Mouse (Mus musculus) lung, embryonic 16.5 days (tissue): ENCODE measurements around the gene Bbx. TPM values are rescaled to one million over a fixed set of nuclear protein-coding genes. Genes with fewer than 3 reads are reported as not detected.

Source experiments
- ATAC-seq: fragments of 200-750 bp; cut with Nextera tagmentation; 2 replicates; pipeline ENCODE4 v1.8.0; 2017; ENCODE audit warnings: low read depth, mild to moderate bottlenecking, moderate library complexity
- H3K27ac ChIP-seq: fragments of 300-500 bp; sonication (generic); 2 replicates; pipeline ENCODE4 v1.5.1; 2014; ENCODE audit warnings: mild to moderate bottlenecking, control low read depth, low read length
- H3K27me3 ChIP-seq: fragments of 300-500 bp; sonication (generic); 2 replicates; pipeline ENCODE4 v1.6.1; 2014; ENCODE audit warnings: low read depth, low read length, mixed read lengths; ENCODE audit not compliant: control insufficient read depth, insufficient read depth
- H3K36me3 ChIP-seq: fragments of 300-500 bp; sonication (generic); 2 replicates; pipeline ENCODE4 v1.6.1; 2014; ENCODE audit warnings: low read length; ENCODE audit not compliant: control insufficient read depth, insufficient read depth
- H3K4me1 ChIP-seq: fragments of 300-500 bp; sonication (generic); replicated peaks from 2 replicates; pipeline ENCODE4 v1.6.1; 2014; ENCODE audit warnings: low read length, mixed read lengths; ENCODE audit not compliant: control insufficient read depth, insufficient read depth
- H3K4me2 ChIP-seq: fragments of 300-500 bp; sonication (generic); 2 replicates; pipeline ENCODE4 v1.6.1; 2014; ENCODE audit warnings: low read depth, low read length, control low read depth
- H3K4me3 ChIP-seq: fragments of 300-500 bp; sonication (generic); 2 replicates; pipeline ENCODE4 v1.5.1; 2014; ENCODE audit warnings: mild to moderate bottlenecking, low read length, control low read depth
- H3K9ac ChIP-seq: fragments of 300-500 bp; sonication (generic); 2 replicates; pipeline ENCODE4 v1.6.1; 2014; ENCODE audit warnings: low read length, control low read depth
- H3K9me3 ChIP-seq: fragments of 300-500 bp; sonication (generic); 2 replicates; pipeline ENCODE4 v1.6.1; 2016; ENCODE audit warnings: low read length; ENCODE audit not compliant: control insufficient read depth
- WGBS: fragments of 180-500 bp; shearing (Covaris S2); extraction: QIAGEN DNeasy Blood & Tissue Kit; methylation state at CpG from one replicate; pipeline ENCODE4 v1.1.7; 2014; 5-methylcytosine and 5-hydroxymethylcytosine counted together
- polyA plus RNA-seq: library from polyadenylated mRNA; unstranded; fragments of >200 nt; fragmentation: Nextera tagmentation; extraction: Ambion mirVana; gene quantifications from 2 replicates; pipeline ENCODE4 v1.2.1, GENCODE M21; 2015

The Bbx gene
- polyA plus RNA-seq, 1 experiment from 2014 or later, result 43.1 TPM

GRCm38 (mm10) chr16:50289764-50290163 is 142.4 kb downstream of the Bbx start:
- Histone ChIP-seq H3K36me3 (no peaks in the 10 kb centered on the region), H3K4me2 (no peak overlapping the region), H3K4me3 (no peak overlapping the region), H3K9ac (no peak overlapping the region), H3K4me1 (no peaks in the 10 kb centered on the region), H3K27me3 (no peaks in the 10 kb centered on the region), H3K9me3 (no peaks in the 10 kb centered on the region), H3K27ac (no peak overlapping the region)
- ATAC-seq, result no peak
- WGBS, result 54% methylated on average over 5 of the region's 5 CpGs

GRCm38 (mm10) chr16:50272813-50273212 is 159.4 kb downstream of the Bbx start:
- H3K36me3 ChIP-seq, result peaks cover 2% of the 10 kb centered on the region; the same call in 1 of the 2 replicates
- no peaks in the 10 kb centered on the region for H3K4me1 ChIP-seq
- H3K4me2 ChIP-seq, result no peak overlapping the region
- H3K9me3 ChIP-seq, result no peaks in the 10 kb centered on the region
- no peak for ATAC-seq
- H3K9ac ChIP-seq, result no peak overlapping the region
- WGBS, result 75% methylated on average over 4 of the region's 4 CpGs
- H3K27me3 ChIP-seq, result no peaks in the 10 kb centered on the region
- no peak overlapping the region for H3K4me3 ChIP-seq
- H3K27ac ChIP-seq, result no peak overlapping the region

- Histone ChIP-seq H3K36me3 (peaks cover 4% of the 10 kb centered on the region; the same call in 1 of the 2 replicates), H3K27me3 (no peaks in the 10 kb centered on the region), H3K9ac (no peak overlapping the region), H3K4me1 (peaks cover 3% of the 10 kb centered on the region), H3K9me3 (no peaks in the 10 kb centered on the region), H3K4me3 (no peak overlapping the region), H3K27ac (no peak overlapping the region), H3K4me2 (no peak overlapping the region)
- ATAC-seq, result no peak
- WGBS, result 80% methylated on average over 4 of the region's 4 CpGs
These were observed 169.5 kb downstream of the Bbx start for GRCm38 (mm10) chr16:50262647-50263046.

GRCm38 (mm10) chr16:50262209-50262608 is 170.0 kb downstream of the Bbx start:
- no peak overlapping the region for H3K4me2 ChIP-seq
- no peaks in the 10 kb centered on the region for H3K27me3 ChIP-seq
- H3K27ac ChIP-seq, result peak overlapping the region; percentile 32; the same call in 1 of the 2 replicates
- peaks cover 3% of the 10 kb centered on the region for H3K4me1 ChIP-seq
- peak; percentile 60; the same call in 1 of the 2 replicates for ATAC-seq
- H3K9ac ChIP-seq, result no peak overlapping the region
- peaks cover 4% of the 10 kb centered on the region; the same call in 1 of the 2 replicates for H3K36me3 ChIP-seq
- WGBS, result 65% methylated on average over 9 of the region's 9 CpGs
- no peak overlapping the region for H3K4me3 ChIP-seq
- no peaks in the 10 kb centered on the region for H3K9me3 ChIP-seq

GRCm38 (mm10) chr16:50261741-50262140 is 170.4 kb downstream of the Bbx start:
- H3K9ac ChIP-seq, result no peak overlapping the region
- no peaks in the 10 kb centered on the region for H3K27me3 ChIP-seq
- no peak overlapping the region; the same call in 1 of the 2 replicates for H3K27ac ChIP-seq
- H3K4me1 ChIP-seq, result peaks cover 3% of the 10 kb centered on the region
- peaks cover 4% of the 10 kb centered on the region; the same call in 1 of the 2 replicates for H3K36me3 ChIP-seq
- no peak overlapping the region for H3K4me2 ChIP-seq
- peak; percentile 61; the same call in 1 of the 2 replicates for ATAC-seq
- H3K9me3 ChIP-seq, result no peaks in the 10 kb centered on the region
- H3K4me3 ChIP-seq, result no peak overlapping the region

GRCm38 (mm10) chr16:50254522-50255159 is 177.5 kb downstream of the Bbx start:
- Histone ChIP-seq H3K27ac (no peak overlapping the region), H3K27me3 (no peaks in the 10 kb centered on the region), H3K4me1 (0 out of 2 replicates have a peak, but pooled peaks cover 2% of the 10 kb centered on the region), H3K36me3 (no peaks in the 10 kb centered on the region), H3K4me2 (peak overlapping the region; percentile 19; the same call in 1 of the 2 replicates), H3K9ac (no peak overlapping the region), H3K9me3 (no peaks in the 10 kb centered on the region), H3K4me3 (no peak overlapping the region)
- peak; percentile 38; the same call in 1 of the 2 replicates for ATAC-seq
- WGBS, result 49% methylated on average over 5 of the region's 5 CpGs

- WGBS, result 49% methylated on average over 6 of the region's 6 CpGs
- Histone ChIP-seq H3K9me3 (no peaks in the 10 kb centered on the region), H3K4me3 (no peak overlapping the region), H3K27ac (peak overlapping the region; percentile 20), H3K27me3 (no peaks in the 10 kb centered on the region), H3K36me3 (no peaks in the 10 kb centered on the region), H3K4me1 (0 out of 2 replicates have a peak, but pooled peaks cover 2% of the 10 kb centered on the region), H3K9ac (no peak overlapping the region), H3K4me2 (no peak overlapping the region)
- no peak for ATAC-seq
These were observed 180.7 kb downstream of the Bbx start for GRCm38 (mm10) chr16:50251417-50251975.

GRCm38 (mm10) chr16:50250469-50250868 is 181.7 kb downstream of the Bbx start:
- no peaks in the 10 kb centered on the region for H3K9me3 ChIP-seq
- WGBS, result 77% methylated on average over 5 of the region's 5 CpGs
- ATAC-seq, result no peak
- no peak overlapping the region for H3K9ac ChIP-seq
- H3K4me1 ChIP-seq, result 0 out of 2 replicates have a peak, but pooled peaks cover 2% of the 10 kb centered on the region
- H3K36me3 ChIP-seq, result no peaks in the 10 kb centered on the region
- H3K27me3 ChIP-seq, result no peaks in the 10 kb centered on the region
- H3K27ac ChIP-seq, result no peak overlapping the region
- no peak overlapping the region for H3K4me3 ChIP-seq
- H3K4me2 ChIP-seq, result no peak overlapping the region

GRCm38 (mm10) chr16:50249036-50249435 is 183.2 kb downstream of the Bbx start:
- Histone ChIP-seq H3K4me1 (0 out of 2 replicates have a peak, but pooled peaks cover 2% of the 10 kb centered on the region), H3K27ac (no peak overlapping the region), H3K9ac (no peak overlapping the region), H3K27me3 (no peaks in the 10 kb centered on the region), H3K4me3 (no peak overlapping the region), H3K36me3 (no peaks in the 10 kb centered on the region), H3K9me3 (no peaks in the 10 kb centered on the region), H3K4me2 (no peak overlapping the region)
- 71% methylated on average over 3 of the region's 3 CpGs for WGBS
- no peak for ATAC-seq
